Mouse (Mus musculus) myocyte (in vitro differentiated cells): ENCODE data around the gene Unc80.

Experiments used
- CEBPB ChIP-seq: IDR thresholded peaks from 2 replicates; pipeline ENCODE4 v1.6.1; 2011; ENCODE audit warnings: mild to moderate bottlenecking, moderate library complexity; ENCODE audit not compliant: poor library complexity, insufficient read depth, severe bottlenecking
- E2F4 ChIP-seq: IDR thresholded peaks from one replicate; pipeline ENCODE4 v1.6.1; 2011; ENCODE audit warnings: mild to moderate bottlenecking, control low read depth, moderate library complexity; ENCODE audit not compliant: insufficient read depth
- MAX ChIP-seq: IDR thresholded peaks from one replicate; pipeline ENCODE4 v1.6.1; 2011; ENCODE audit warnings: low read depth, mild to moderate bottlenecking, control low read depth
- MYOG ChIP-seq, 3 experiments: IDR thresholded peaks; one replicate each; pipeline ENCODE4 v1.6.1; 2011; ENCODE audit warnings: control low read depth in 2 of 3, low read depth in 2 of 3, mild to moderate bottlenecking in 2 of 3; ENCODE audit not compliant: insufficient read length in 2 of 3, control insufficient read depth in 1 of 3, insufficient read depth in 1 of 3
- POLR2A ChIP-seq: IDR thresholded peaks from one replicate; pipeline ENCODE4 v1.6.1; 2011; ENCODE audit warnings: low read depth, mild to moderate bottlenecking, control low read depth, moderate library complexity; ENCODE audit not compliant: insufficient read length
- POLR2AphosphoS2 ChIP-seq: IDR thresholded peaks from one replicate; pipeline ENCODE4 v1.6.1; 2011; ENCODE audit warnings: low read depth, control low read depth; ENCODE audit not compliant: insufficient read length
- TCF12 ChIP-seq: IDR thresholded peaks from one replicate; pipeline ENCODE4 v1.6.1; 2011; ENCODE audit warnings: mild to moderate bottlenecking, control low read depth; ENCODE audit not compliant: poor library complexity, insufficient read depth, severe bottlenecking
- USF1 ChIP-seq: IDR thresholded peaks from one replicate; pipeline ENCODE4 v1.6.1; 2011; ENCODE audit warnings: low read depth, mild to moderate bottlenecking, control low read depth, moderate library complexity

DNA sequence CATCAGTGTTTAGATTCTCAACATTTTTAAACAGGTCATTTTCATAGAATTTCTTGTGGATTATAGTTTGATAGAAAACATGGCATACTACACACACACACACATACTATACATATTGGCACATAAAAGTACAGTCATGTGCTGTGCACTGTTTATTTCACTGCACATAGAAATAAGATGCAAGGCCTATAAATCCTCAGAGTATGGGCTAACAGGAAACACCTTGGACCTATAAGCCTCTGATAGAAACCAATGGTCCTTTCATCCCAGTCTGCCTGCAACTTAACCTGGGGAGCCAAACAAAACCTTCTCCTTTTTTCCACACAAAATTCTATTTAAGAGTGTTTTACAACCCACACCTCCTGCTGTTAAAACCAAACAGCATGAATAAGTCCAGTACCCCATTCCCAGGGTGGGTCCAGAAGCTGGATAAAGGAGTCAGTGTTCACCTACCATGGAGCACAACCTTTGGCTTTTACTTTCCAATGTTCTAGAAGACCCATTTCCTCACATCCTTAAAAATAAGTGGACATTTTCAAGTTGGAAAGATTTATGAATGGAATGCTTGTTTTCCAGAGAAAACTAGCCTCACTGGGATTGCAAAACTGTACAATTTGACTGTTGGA, 129.1 kb downstream of the Unc80 start:
- TF ChIP-seq MAX (no peak), USF1 (no peak), CEBPB (no peak), POLR2A (no peak), POLR2AphosphoS2 (no peak), MYOG (IDR thresholded peaks at IDR 0.05; ENCODE audit: control insufficient read depth in 1 of 3, insufficient read depth in 1 of 3, insufficient read length in 2 of 3, low read depth in 2 of 3) (no peak), E2F4 (no peak), TCF12 (no peak)
